In the genomic region with DNA sequence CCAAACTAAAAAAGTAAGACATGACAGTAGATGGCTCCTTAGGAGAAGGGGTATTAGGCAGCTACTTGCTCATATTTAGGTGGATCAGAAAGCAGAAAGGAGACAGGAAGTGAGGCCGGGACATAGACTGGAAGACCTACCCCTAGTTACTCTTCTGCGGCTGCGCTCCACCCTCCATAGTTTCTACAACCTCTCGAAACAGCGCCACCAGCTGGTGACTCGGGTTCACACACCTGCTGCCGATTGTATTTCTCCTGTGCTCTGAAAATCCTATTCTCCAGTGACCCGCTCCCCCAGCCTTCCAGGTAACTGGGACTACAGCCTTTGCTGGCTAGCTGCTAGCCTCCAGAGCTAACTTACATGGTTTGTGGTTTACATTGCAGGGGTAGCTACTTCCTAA, we compare ENCODE assay signal across 11 mouse cellular contexts. TPM values are rescaled to one million over a fixed set of nuclear protein-coding genes. Genes with fewer than 3 reads are reported as not detected.
DNase-seq lines count a peak whose midpoint lies in the region; TF ChIP-seq lines count a peak whose summit lies in the region.
"Had no signal": no experiment of that assay in that cellular context is flagged by ENCODE, and none has a peak within 500 bp of the region (broad histone marks: within the 10 kb centered on the region; RNA-seq: fewer than 3 reads in every experiment).

No protein-coding gene starts in this region.

- DNase-seq in adrenal gland, postnatal 36 days = peak; percentile 13 to 16
- DNase-seq in adrenal gland, adult 8-10 months = no peak
- no peak for DNase-seq in left cerebral cortex, adult 2 months (ENCODE audit: extremely low spot score in 1 of 2, low spot score in 2 of 2)
- no peak for DNase-seq in left cerebral cortex, postnatal 25 days (ENCODE audit: low spot score in 2 of 2)
- DNase-seq in CD8-positive naive resting alpha-beta T cell, adult 2 months (ENCODE audit: low read depth in 2 of 2, low spot score in 2 of 2) = peak; percentile 16 to 30
- peak; percentile 47 for DNase-seq in naive thymus-derived CD4-positive, alpha-beta T cell, adult 2 months (ENCODE audit: low read depth)
- no peak for DNase-seq in heart, postnatal 4 days
- DNase-seq in heart, postnatal 10 days = no peak
- DNase-seq: lung, postnatal 36 days had no signal

- no peak overlapping the region for H3K27ac ChIP-seq in left cerebral cortex, adult 2 months

- H3K4me3 ChIP-seq in left cerebral cortex, adult 2 months = no peak overlapping the region

- intact Hi-C loops in left cerebral cortex, adult 2 months (cut with DNase I) = no loop called here
- intact Hi-C loops in left cerebral cortex, postnatal 25 days (cut with DNase I) = no loop called here
- intact Hi-C loops in heart, postnatal 10 days (cut with DNase I) = no loop called here

- peak; percentile 26 for TF ChIP-seq CTCF in left cerebral cortex, adult 2 months (IDR thresholded peaks at IDR 0.05)

RNA-seq across cellular contexts. Expression of gene Msh6, which starts 16.6 kb away (rescaled TPM):
- 10 to 100 TPM; 15.4 to 16.5 TPM for total RNA-seq in adrenal gland, postnatal 36 days (2021)
- 10 to 100 TPM; 14.6 to 17.4 (median 15.4) TPM for total RNA-seq in adrenal gland, adult 8-10 months (2022)
- total RNA-seq in left cerebral cortex, adult 2 months (2021) = 10 to 100 TPM; 14.4 to 15.4 TPM
- total RNA-seq in left cerebral cortex, postnatal 25 days (2021) = 10 to 100 TPM; 12.9 to 14.4 TPM
- total RNA-seq in heart, postnatal 4 days (2021) = 10 to 100 TPM; 20.9 to 21.8 TPM
- 10 to 100 TPM; 10.2 to 15.1 TPM for total RNA-seq in heart, postnatal 10 days (2021)

RNA-seq across cellular contexts. Expression of gene Rpl36-ps4, which starts 37.5 kb away (rescaled TPM):
- not detected for total RNA-seq in adrenal gland, postnatal 36 days (2021)
- total RNA-seq in adrenal gland, adult 8-10 months (2022) = not detected
- not detected for total RNA-seq in left cerebral cortex, adult 2 months (2021)
- total RNA-seq in left cerebral cortex, postnatal 25 days (2021) = not detected
- not detected for total RNA-seq in heart, postnatal 4 days (2021)
- total RNA-seq in heart, postnatal 10 days (2021) = not detected
- total RNA-seq: common myeloid progenitor, adult 5-6 weeks; neutrophil, adult 5-6 weeks had no signal

Comparison
In these comparisons a context has a peak if more than half of its experiments do, and no peak if none do; other contexts are left out.
1. DNase-seq: peak in adrenal gland, postnatal 36 days (2 of 2), CD8-positive naive resting alpha-beta T cell, adult 2 months (2 of 2) and naive thymus-derived CD4-positive, alpha-beta T cell, adult 2 months (single experiment); none in adrenal gland, adult 8-10 months (single experiment), left cerebral cortex, adult 2 months (0 of 2), left cerebral cortex, postnatal 25 days (0 of 2), heart, postnatal 4 days (single experiment) and heart, postnatal 10 days (0 of 2).